Mouse (Mus musculus): Measurements from ENCODE around the gene Midn.

Gene Midn

GRCm38 (mm10) chr10:80186649-80187048, 38.6 kb downstream of the Midn start:
- in situ Hi-C loops (cut with MboI; ENCODE audit: low sequenced_read_pairs), result no loop called here

GRCm38 (mm10) chr10:80187739-80188138, 39.7 kb downstream of the Midn start:
- in situ Hi-C loops (cut with MboI; ENCODE audit: low sequenced_read_pairs), result no loop called here

- in situ Hi-C loops (cut with MboI; ENCODE audit: low sequenced_read_pairs), result no loop called here
These were observed 40.5 kb downstream of the Midn start for GRCm38 (mm10) chr10:80188453-80189024.

GRCm38 (mm10) chr10:80189999-80190398, 41.9 kb downstream of the Midn start:
- in situ Hi-C loops (cut with MboI; ENCODE audit: low sequenced_read_pairs), result no loop called here

- in situ Hi-C loops (cut with MboI; ENCODE audit: low sequenced_read_pairs), result no loop called here
These were observed 42.5 kb downstream of the Midn start for GRCm38 (mm10) chr10:80190491-80191051.

- in situ Hi-C loops (cut with MboI; ENCODE audit: low sequenced_read_pairs), result no loop called here
These were observed 45.9 kb downstream of the Midn start for GRCm38 (mm10) chr10:80193976-80194375.

- in situ Hi-C loops (cut with MboI; ENCODE audit: low sequenced_read_pairs), result no loop called here
These were observed 46.4 kb downstream of the Midn start for GRCm38 (mm10) chr10:80194441-80194840.

- in situ Hi-C loops (cut with MboI; ENCODE audit: low sequenced_read_pairs), result no loop called here
These were observed 48.1 kb downstream of the Midn start for GRCm38 (mm10) chr10:80196167-80196566.

- in situ Hi-C loops (cut with MboI; ENCODE audit: low sequenced_read_pairs), result no loop called here
These were observed 48.9 kb downstream of the Midn start for GRCm38 (mm10) chr10:80196778-80197581.

- in situ Hi-C loops (cut with MboI; ENCODE audit: low sequenced_read_pairs), result no loop called here
These were observed 51.5 kb downstream of the Midn start for GRCm38 (mm10) chr10:80199440-80200008.

- in situ Hi-C loops (cut with MboI; ENCODE audit: low sequenced_read_pairs), result no loop called here
These were observed 52.4 kb downstream of the Midn start for GRCm38 (mm10) chr10:80200485-80200884.

- in situ Hi-C loops (cut with MboI; ENCODE audit: low sequenced_read_pairs), result no loop called here
These were observed 56.0 kb downstream of the Midn start for GRCm38 (mm10) chr10:80204055-80204454.

- in situ Hi-C loops (cut with MboI; ENCODE audit: low sequenced_read_pairs), result no loop called here
These were observed 59.1 kb downstream of the Midn start for GRCm38 (mm10) chr10:80207201-80207600.

GRCm38 (mm10) chr10:80207676-80208075, 59.6 kb downstream of the Midn start:
- in situ Hi-C loops (cut with MboI; ENCODE audit: low sequenced_read_pairs), result no loop called here
